Mouse (Mus musculus) CH12.LX (cell line): ENCODE measurements around the gene Enah. TPM values are rescaled to one million over a fixed set of nuclear protein-coding genes. Genes with fewer than 3 reads are reported as not detected.

Experiments used
- DNase-seq: peaks from one replicate; pipeline ENCODE4 v3.0.0-alpha.2; 2013; ENCODE audit errors: extremely low read depth
- H3K27ac ChIP-seq: 2 replicates; pipeline ENCODE4 v1.5.1; 2012; ENCODE audit warnings: low read depth, mild to moderate bottlenecking, control low read depth, moderate library complexity; ENCODE audit not compliant: insufficient read depth
- H3K27me3 ChIP-seq: replicated peaks from 2 replicates; pipeline ENCODE3; 2012; ENCODE audit warnings: inconsistent platforms
- H3K36me3 ChIP-seq, 2 experiments: replicated peaks in 1 of 2; 2 replicates each; pipeline versions ENCODE3 to v1.6.1; 2012; ENCODE audit warnings: inconsistent platforms in 1 of 2, low read length in 1 of 2, mild to moderate bottlenecking in 1 of 2, mixed read lengths in 1 of 2, moderate library complexity in 1 of 2; ENCODE audit not compliant: control insufficient read depth in 1 of 2, insufficient read depth in 1 of 2
- H3K4me1 ChIP-seq, 2 experiments: 2 replicates each; pipeline ENCODE4 v1.6.1; 2012; ENCODE audit warnings: inconsistent platforms in 1 of 2, moderate library complexity in 1 of 2; ENCODE audit not compliant: insufficient read depth in 2 of 2, control insufficient read depth in 1 of 2
- H3K4me2 ChIP-seq: 2 replicates; pipeline ENCODE4 v1.6.1; 2012; ENCODE audit warnings: low read depth, mild to moderate bottlenecking, control low read depth; ENCODE audit not compliant: poor library complexity, insufficient read depth, severe bottlenecking
- H3K4me3 ChIP-seq, 3 experiments: fragments of 150-350 bp in 1 of 3; sonication (generic) in 1 of 3; replicated peaks in 1 of 3; 2 replicates each; pipeline versions ENCODE3 to v1.5.1; 2011 to 2012; ENCODE audit warnings: low read depth in 2 of 3, low read length in 2 of 3, mild to moderate bottlenecking in 2 of 3, moderate library complexity in 2 of 3, control low read depth in 1 of 3, improper control_type of control experiment in 1 of 3, inconsistent platforms in 1 of 3, mixed read lengths in 1 of 3; ENCODE audit not compliant: poor library complexity in 1 of 3
- H3K79me2 ChIP-seq: replicated peaks from 2 replicates; pipeline ENCODE4 v1.6.1; 2012; ENCODE audit warnings: mild to moderate bottlenecking, moderate library complexity; ENCODE audit not compliant: control insufficient read depth, poor library complexity, insufficient read depth, severe bottlenecking; ENCODE audit errors: extremely low read depth
- H3K9ac ChIP-seq: 2 replicates; pipeline ENCODE4 v1.6.1; 2012; ENCODE audit warnings: low read depth, mild to moderate bottlenecking, control low read depth, moderate library complexity; ENCODE audit not compliant: insufficient read depth
- H3K9me3 ChIP-seq: replicated peaks from 2 replicates; pipeline ENCODE3; 2012; ENCODE audit warnings: low read length, inconsistent platforms, mixed read lengths
- CHD1 ChIP-seq: IDR thresholded peaks from 2 replicates; pipeline ENCODE4 v1.6.1; 2012; ENCODE audit warnings: low read depth, low read length, improper control_type of control experiment, inconsistent platforms
- CTCF ChIP-seq, 2 experiments: IDR thresholded peaks in 1 of 2; conservative IDR thresholded peaks in 1 of 2; 2 replicates each; pipeline ENCODE4 v1.5.1; 2011 to 2012; ENCODE audit warnings: low read depth in 2 of 2, low read length in 2 of 2, improper control_type of control experiment in 1 of 2, inconsistent platforms in 1 of 2, mild to moderate bottlenecking in 1 of 2, moderate library complexity in 1 of 2
- HCFC1 ChIP-seq: IDR thresholded peaks from 2 replicates; pipeline ENCODE4 v1.6.1; 2012; ENCODE audit warnings: low read depth, mild to moderate bottlenecking, inconsistent platforms, low read length, improper control_type of control experiment
- IRF4 ChIP-seq: IDR thresholded peaks from 2 replicates; pipeline ENCODE4 v1.6.1; 2014; ENCODE audit warnings: low read depth, mild to moderate bottlenecking, inconsistent platforms, low read length, improper control_type of control experiment
- JUND ChIP-seq: conservative IDR thresholded peaks from 2 replicates; pipeline ENCODE4 v1.6.1; 2011; ENCODE audit warnings: low read depth, low read length, improper control_type of control experiment
- KAT2A ChIP-seq: IDR thresholded peaks from 2 replicates; pipeline ENCODE4 v1.6.1; 2012; ENCODE audit warnings: low read length, improper control_type of control experiment, inconsistent platforms; ENCODE audit not compliant: insufficient replicate concordance
- MAFK ChIP-seq: IDR thresholded peaks from 2 replicates; pipeline ENCODE4 v1.6.1; 2011; ENCODE audit warnings: low read length, improper control_type of control experiment; ENCODE audit not compliant: insufficient replicate concordance
- MYC ChIP-seq: IDR thresholded peaks from 2 replicates; pipeline ENCODE4 v1.6.1; 2011; ENCODE audit warnings: low read depth, mild to moderate bottlenecking, improper control_type of control experiment, low read length
- POLR2AphosphoS2 ChIP-seq: IDR thresholded peaks from 2 replicates; pipeline ENCODE4 v1.6.1; 2011; ENCODE audit warnings: low read depth, low read length, improper control_type of control experiment
- RCOR1 ChIP-seq: conservative IDR thresholded peaks from 2 replicates; pipeline ENCODE4 v1.6.1; 2012; ENCODE audit warnings: low read depth, mild to moderate bottlenecking, inconsistent platforms, low read length, improper control_type of control experiment
- SIN3A ChIP-seq: IDR thresholded peaks from 2 replicates; pipeline ENCODE4 v1.6.1; 2012; ENCODE audit warnings: low read length, improper control_type of control experiment, inconsistent platforms
- SMC3 ChIP-seq: IDR thresholded peaks from 2 replicates; pipeline ENCODE4 v1.6.1; 2011; ENCODE audit warnings: low read depth, low read length, improper control_type of control experiment
- TBP ChIP-seq: conservative IDR thresholded peaks from 2 replicates; pipeline ENCODE4 v1.6.1; 2011; ENCODE audit warnings: low read depth, low read length, improper control_type of control experiment
- TCF12 ChIP-seq: IDR thresholded peaks from 2 replicates; pipeline ENCODE4 v1.6.1; 2014; ENCODE audit warnings: low read depth, mild to moderate bottlenecking, inconsistent platforms, low read length, improper control_type of control experiment
- ZC3H11A ChIP-seq: IDR thresholded peaks from 2 replicates; pipeline ENCODE4 v1.6.1; 2012; ENCODE audit warnings: low read depth, mild to moderate bottlenecking, inconsistent platforms, low read length, improper control_type of control experiment
- ZKSCAN1 ChIP-seq: IDR thresholded peaks from 2 replicates; pipeline ENCODE4 v1.6.1; 2012; ENCODE audit warnings: low read depth, inconsistent platforms, low read length, improper control_type of control experiment, borderline replicate concordance
- dilution Hi-C: fragments of 300-500 bp; cut with MboI; formaldehyde crosslinking; loops from 2 replicates; pipeline ENCODE4 v1.14.3; 2020; ENCODE audit warnings: low sequenced_read_pairs; ENCODE audit not compliant: extremely low pct_unique_long_range_greater_than_20kb, extremely low pct_ligation_motif_present
- in situ Hi-C: fragments of 300-500 bp; cut with MboI; formaldehyde crosslinking; loops from 3 replicates; pipeline ENCODE4 v1.14.3; 2019; ENCODE audit warnings: low sequenced_read_pairs, low pct_ligation_motif_present, low pct_unique_long_range_greater_than_20kb, mixed read lengths
- polyA plus RNA-seq: library from polyadenylated mRNA; unstranded; fragments of >175 nt; gene quantifications from 2 replicates; pipeline ENCODE4 v1.2.1, GENCODE M21; 2012; ENCODE audit warnings: low read depth; ENCODE audit not compliant: insufficient read length
- total RNA-seq, 2 experiments: library from RNA; depleted of rRNA; stranded (reverse); fragments of 300-350 nt in 1 of 2; fragments of >200 nt in 1 of 2; gene quantifications; 2 replicates each; pipeline ENCODE4 v1.2.3; 2012 to 2014

Gene Enah
- total and polyA plus RNA-seq, 3 experiments = 45.3 to 75.3 (median 72.6) TPM

DNA sequence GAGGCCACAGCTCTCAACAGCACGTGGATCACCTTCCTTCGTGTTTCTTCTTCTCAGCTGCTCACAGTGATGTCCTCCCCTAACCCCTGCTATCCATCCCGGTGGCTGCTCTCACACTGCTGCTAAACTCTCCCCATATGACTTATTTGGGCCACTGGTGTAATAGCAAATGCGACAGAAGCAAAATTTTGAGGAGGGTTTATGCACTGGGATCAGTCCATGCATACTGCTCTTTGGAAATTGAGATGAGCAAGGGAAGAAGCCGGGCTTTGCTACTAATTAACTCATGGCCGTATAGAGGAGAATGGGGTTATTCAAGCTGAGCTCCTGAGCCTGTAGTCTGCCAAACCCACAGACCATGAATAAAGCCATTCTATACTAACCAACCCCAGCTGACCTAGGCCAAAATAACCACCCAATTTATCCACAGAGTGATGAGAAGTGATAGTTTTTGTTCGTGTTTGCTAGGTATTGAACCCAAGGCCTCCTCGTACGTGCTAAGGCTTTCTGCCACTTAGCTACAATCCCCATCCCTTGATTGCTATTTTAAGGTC is 7.7 kb upstream of the Enah start:
- H3K36me3 ChIP-seq = no peaks in the 10 kb centered on the region
- dilution Hi-C loops = no loop called here
- peaks cover 2 to 4% of the 10 kb centered on the region in 2 experiments; a peak in 2 of 4 replicates for H3K4me1 ChIP-seq
- peaks cover 4% of the 10 kb centered on the region for H3K27me3 ChIP-seq
- no peaks in the 10 kb centered on the region for H3K79me2 ChIP-seq
- DNase-seq = no peak
- no peak overlapping the region for H3K4me2 ChIP-seq
- no peaks in the 10 kb centered on the region for H3K9me3 ChIP-seq
- no peak overlapping the region for H3K9ac ChIP-seq
- in situ Hi-C loops = no loop called here
- H3K27ac ChIP-seq = no peak overlapping the region
- no peak for TF ChIP-seq MAFK
- TF ChIP-seq TBP = no peak
- no peak for TF ChIP-seq SMC3
- no peak for TF ChIP-seq ZC3H11A
- TF ChIP-seq TCF12 = no peak
- TF ChIP-seq POLR2AphosphoS2 = no peak
- no peak for TF ChIP-seq CTCF (conservative IDR thresholded peaks at IDR 0.05 in 1 of 2, IDR thresholded peaks at IDR 0.05 in 1 of 2; ENCODE audit: low read depth in 2 of 2, low read length in 2 of 2)
- no peak for TF ChIP-seq KAT2A
- TF ChIP-seq CHD1 = no peak
- TF ChIP-seq RCOR1 = no peak
- TF ChIP-seq MYC = no peak
- no peak for TF ChIP-seq HCFC1
- no peak overlapping the region for H3K4me3 ChIP-seq

DNA sequence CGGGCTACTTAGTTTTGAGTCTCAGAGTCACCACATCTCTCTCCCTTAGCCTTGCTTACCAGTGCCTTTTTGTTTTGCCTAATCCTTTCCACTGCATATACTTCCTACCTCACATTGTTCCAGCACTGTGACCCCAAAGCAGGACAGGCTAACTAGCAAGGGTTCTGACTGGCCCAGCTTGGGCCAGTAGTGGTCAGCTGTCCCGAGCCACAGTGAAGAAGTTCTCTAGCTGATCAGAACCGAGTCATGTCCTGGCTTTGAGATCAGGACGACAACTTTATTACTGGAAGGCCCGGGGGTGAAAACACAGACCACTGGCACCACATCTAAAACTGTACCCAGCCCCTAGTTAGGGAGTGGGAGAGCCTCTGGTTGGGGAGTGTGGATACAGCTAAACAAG is 7.0 kb upstream of the Enah start:
- H3K4me2 ChIP-seq = no peak overlapping the region
- H3K79me2 ChIP-seq = no peaks in the 10 kb centered on the region
- no peak for DNase-seq
- no peak overlapping the region for H3K27ac ChIP-seq
- dilution Hi-C loops (no loop called here), in situ Hi-C loops (no loop called here)
- H3K36me3 ChIP-seq = no peaks in the 10 kb centered on the region
- H3K9ac ChIP-seq = no peak overlapping the region
- TF ChIP-seq SIN3A (no peak), CHD1 (no peak), TCF12 (no peak), MAFK (no peak), IRF4 (no peak), TBP (no peak), ZKSCAN1 (no peak), JUND (no peak)
- no peaks in the 10 kb centered on the region for H3K9me3 ChIP-seq
- H3K27me3 ChIP-seq = peaks cover 6% of the 10 kb centered on the region
- peaks cover 3 to 4% of the 10 kb centered on the region in 2 experiments; a peak in 2 of 4 replicates for H3K4me1 ChIP-seq
- H3K4me3 ChIP-seq = no peak overlapping the region
